Mouse (Mus musculus) lung, postnatal 0 days (tissue): ENCODE results near the gene Cd247.

Experiments
- CTCF ChIP-seq: IDR thresholded peaks from 2 replicates; pipeline ENCODE4 v1.5.1; 2016; ENCODE audit warnings: antibody characterized with exemption, mild to moderate bottlenecking
- EP300 ChIP-seq: IDR thresholded peaks from 2 replicates; pipeline ENCODE4 v1.6.1; 2016; ENCODE audit warnings: antibody characterized with exemption, mild to moderate bottlenecking, control low read depth

DNA sequence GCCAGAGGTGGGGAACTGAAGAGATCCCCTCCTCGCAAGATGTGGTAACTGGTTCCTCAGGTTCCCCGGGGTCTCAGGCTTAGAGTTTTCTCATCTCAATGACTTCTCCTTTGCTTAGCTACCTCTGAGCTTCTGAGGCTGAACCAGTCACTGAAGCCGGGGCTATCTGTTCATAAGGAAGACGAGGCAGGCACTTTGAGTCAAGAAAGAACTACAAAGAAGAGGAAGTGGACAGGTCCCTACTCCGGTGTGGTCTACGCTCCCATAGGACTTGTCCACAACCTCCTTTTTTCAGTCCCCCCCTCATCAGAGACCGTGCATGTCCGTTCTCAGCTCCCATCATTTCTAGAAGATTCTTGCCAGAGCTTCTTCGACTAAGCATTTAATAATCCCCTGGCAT is 7.1 kb upstream of the Cd247 start:
- TF ChIP-seq CTCF (no peak), EP300 (no peak)
